Mouse (Mus musculus) cerebellum, postnatal 36 days (tissue): ENCODE results near the gene Babam2.

Source experiments
- DNase-seq, 2 experiments: peaks; one replicate each; pipeline ENCODE4 v3.0.0; 2021 to 2022; ENCODE audit warnings: mixed read lengths in 2 of 2

The Babam2 gene

GRCm38 (mm10) chr5:32089481-32089880 is 392.0 kb downstream of the Babam2 start:
- no peak for DNase-seq

DNA sequence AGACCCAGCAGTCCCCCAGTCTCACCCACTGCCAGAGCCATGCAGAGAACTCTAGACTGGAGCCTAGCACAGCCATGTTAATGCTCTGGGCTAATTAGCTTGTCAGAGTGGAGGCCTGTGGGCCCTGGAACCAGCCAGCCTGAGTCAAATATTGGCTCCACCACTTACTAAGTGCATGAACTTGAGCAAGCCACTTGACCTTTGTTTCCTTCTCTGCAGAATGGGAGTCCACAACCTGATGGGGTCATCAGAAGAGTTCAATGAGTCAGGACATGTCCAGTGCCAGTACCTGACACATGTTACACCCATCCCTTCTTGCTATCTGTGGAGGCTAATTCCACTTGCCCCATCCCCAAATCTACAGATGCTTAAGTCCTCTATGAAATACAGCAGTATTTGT is 394.8 kb downstream of the Babam2 start:
- no peak for DNase-seq

DNA sequence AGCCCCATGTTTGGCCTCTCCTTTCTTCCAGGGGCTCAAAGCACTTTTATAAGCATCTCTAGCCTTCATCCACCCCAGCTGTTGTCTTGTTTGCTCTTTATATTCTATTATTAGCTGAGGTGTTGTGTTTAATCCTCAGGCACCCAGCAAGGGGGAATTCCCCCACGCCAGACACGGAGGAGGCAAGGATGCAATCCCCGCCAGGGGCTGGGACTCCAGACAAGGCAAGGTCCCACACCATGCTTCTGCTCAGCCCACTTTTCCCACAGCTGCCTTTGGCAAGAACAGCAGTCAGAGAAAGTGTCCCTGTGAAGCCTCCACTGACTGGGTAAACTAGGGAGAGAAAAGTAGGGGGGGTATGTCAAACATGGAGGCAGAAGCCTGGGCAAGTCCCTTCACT is 401.2 kb downstream of the Babam2 start:
- DNase-seq: no peak

DNA sequence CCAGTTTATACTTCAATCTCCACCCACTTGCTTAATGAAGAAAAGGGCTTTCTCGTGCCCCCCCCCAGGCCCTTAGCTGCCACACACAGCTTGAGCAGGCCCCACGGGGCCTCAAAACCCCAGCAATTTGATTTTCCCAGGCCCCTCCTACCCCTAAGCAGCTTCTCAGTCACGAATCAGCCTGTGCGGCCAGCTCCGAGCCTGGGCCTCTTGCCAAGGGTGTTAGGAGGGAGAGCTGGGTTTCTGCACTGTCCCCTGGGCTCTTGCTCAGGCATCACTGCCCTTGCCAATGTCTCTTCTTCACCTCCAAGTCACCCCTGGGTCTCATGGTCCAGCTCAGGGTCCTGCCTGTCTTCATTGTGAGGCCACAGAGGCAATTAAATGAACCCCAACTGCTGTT is 405.0 kb downstream of the Babam2 start:
- DNase-seq: peak; percentile 64 to 72

GRCm38 (mm10) chr5:32102971-32103431 is 405.5 kb downstream of the Babam2 start:
- DNase-seq: peak; percentile 41 to 44

DNA sequence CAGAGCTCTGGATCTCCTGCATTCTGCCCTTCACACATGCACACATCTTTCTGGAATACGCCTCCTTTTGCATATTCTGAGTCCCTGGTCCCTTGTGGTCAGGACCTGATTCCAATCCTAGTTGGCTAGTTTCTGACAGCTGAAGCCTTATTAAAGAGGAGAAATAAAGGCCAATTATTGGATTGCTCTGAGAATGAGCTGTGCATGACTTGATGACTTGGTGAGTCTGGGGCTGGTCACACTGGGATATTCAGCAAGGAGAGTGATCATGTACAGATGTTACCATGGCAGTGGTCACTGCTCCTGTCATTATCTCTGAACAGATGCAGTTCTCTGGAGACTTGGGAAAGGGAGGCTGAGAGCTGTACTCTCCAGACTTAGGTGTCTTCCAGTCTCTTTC is 406.1 kb downstream of the Babam2 start:
- DNase-seq: no peak

- peak; percentile 64 to 68 for DNase-seq
These were observed 406.9 kb downstream of the Babam2 start for GRCm38 (mm10) chr5:32104119-32104990.

- no peak for DNase-seq
These were observed 409.1 kb downstream of the Babam2 start for GRCm38 (mm10) chr5:32106473-32107140.

DNA sequence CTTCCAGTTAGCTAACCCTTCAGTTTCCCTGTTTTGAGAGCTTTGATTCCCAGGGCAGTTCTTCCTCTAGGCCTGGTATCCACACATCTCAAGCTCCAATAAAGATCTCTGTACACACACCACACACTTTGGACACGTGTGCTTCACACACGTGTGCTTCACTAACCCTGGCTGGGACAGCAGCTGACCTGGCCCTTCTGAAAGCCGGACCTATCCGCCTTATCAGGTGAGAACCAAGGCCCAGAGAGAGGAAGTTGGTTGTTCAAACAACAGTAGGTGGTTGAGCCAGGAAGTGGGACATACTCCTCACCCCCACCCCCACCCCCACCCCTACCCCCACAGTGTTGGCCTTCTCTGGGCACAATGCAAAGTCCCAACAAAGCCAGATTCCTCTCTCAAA is 413.2 kb downstream of the Babam2 start:
- no peak for DNase-seq

DNA sequence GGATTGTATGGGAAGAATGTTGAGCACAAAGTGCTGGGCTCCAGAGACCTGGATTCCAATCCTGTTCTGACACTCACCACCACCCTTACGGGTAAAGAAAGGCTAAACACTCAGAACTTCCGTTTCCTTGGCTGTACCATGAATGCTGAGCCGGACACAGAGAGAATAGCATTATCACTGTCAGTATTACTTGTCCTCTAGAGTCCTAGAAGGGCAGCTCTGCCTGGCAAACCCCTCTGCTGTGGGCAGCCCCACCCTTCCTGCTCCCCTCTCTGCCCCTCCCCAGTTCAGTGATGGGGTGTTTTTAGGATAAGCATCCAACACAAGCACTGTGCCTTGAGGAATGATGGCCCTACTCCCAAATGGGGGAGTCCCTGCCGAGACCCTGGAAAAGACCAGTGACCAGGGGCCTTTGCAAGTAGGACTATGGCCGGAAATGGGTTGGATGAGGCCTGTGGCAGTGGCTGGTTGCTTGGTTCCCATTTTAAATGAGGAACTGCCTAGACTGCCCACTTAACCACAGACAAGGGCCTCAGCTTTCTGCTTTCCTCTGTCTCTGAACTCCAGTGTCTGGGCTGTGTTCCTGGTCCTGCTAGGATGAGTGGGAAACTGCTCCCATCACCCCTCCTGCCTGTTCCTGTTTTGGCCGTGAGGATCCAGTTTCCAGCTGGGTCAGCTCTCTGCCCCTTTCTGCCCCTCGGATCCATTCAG is 414.9 kb downstream of the Babam2 start:
- DNase-seq: no peak

DNA sequence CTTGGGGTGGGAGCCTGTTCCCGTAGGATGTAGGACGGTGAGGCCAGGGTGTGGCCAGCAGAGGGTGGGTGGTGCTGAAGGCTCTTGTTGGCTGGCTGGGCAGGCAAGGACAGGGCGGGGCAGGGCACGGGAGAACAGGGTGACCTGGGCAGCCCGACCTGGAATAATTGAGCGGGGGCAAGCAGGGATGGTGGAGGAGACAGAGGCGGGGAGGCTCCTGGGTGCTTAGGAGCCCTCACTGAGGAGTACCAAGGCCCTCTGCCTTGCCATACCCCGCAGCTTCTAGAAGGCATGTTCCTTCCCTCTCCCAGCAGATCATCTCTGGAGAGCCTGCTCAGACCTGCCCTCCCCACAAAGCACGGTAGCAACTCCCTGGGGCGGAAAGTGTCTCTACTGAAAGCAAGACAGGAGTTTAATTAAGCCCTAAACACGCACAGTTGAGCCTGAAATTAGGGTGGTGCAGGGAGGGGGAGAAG is 423.5 kb downstream of the Babam2 start:
- DNase-seq: no peak

GRCm38 (mm10) chr5:32121936-32122335 is 424.5 kb downstream of the Babam2 start:
- DNase-seq: no peak

- no peak for DNase-seq
These were observed 424.9 kb downstream of the Babam2 start for GRCm38 (mm10) chr5:32122363-32122762.

GRCm38 (mm10) chr5:32124957-32125356 is 427.5 kb downstream of the Babam2 start:
- DNase-seq: no peak

GRCm38 (mm10) chr5:32127226-32127625 is 429.7 kb downstream of the Babam2 start:
- DNase-seq: no peak

- peak; percentile 23 to 31 for DNase-seq
These were observed 430.4 kb downstream of the Babam2 start for GRCm38 (mm10) chr5:32127927-32128326.

DNA sequence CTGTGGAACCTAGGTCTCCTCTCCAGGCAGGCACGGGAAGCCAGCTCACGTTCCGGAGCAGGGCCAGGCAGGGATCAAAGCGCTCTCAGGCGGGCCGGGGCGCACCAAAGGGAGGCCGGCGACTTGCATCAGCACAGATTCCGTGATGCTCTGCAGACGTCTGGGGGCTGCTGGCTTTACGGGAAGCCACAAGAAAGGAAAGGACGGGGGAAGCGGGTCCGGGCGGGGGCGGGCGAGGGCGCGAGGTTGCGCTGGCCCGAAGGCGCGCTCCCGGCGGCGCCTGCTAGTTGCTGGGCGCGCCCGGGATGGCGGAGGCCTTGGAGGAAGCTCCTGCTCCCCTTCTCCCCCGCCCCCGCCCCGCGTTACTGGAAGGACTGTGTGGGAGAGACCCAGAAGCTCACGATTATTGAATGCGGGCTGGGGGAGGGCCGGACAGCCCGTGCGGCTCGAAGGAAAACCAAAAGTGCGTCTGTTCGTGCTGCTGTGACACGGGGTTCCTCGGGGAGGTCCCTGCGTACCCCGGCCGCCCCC is 435.6 kb downstream of the Babam2 start:
- DNase-seq: peak; percentile 66 to 74

DNA sequence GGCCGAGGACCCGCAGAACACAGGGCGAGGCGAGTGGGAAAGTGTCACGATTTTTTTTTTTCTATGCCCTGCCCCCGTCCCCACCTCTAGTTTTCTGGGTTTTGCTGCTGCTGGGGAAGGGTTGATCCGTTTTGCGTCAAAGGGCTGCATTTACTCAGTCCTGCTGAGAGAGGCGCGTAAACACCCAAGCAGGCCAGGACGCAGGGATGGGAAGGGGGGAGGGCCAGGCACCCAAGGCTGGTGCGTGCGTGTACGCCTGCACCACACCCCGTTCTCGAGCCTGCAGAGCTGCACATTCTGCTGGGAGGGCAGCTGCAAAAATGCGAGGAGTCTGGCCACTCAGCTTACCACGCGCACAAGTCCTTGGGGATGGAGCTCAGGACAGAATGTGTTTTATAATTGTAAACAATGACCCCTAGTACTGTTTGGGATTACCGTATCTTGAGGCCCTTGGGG is 436.1 kb downstream of the Babam2 start:
- peak; percentile 69 to 73 for DNase-seq

GRCm38 (mm10) chr5:32134051-32134732 is 436.7 kb downstream of the Babam2 start:
- DNase-seq: peak; percentile 29 to 34
